Mouse (Mus musculus) common myeloid progenitor, adult 5-6 weeks (primary cell): ENCODE measurements at regions not wholly inside any gene's neighbourhood (a gene's known extent, or its start where the extent isn't known, plus 50 kb on each side); places are given as distances from the start of the nearest gene placed in this dataset.

Source experiments
- ATAC-seq: replicated peaks from 2 replicates; pipeline ENCODE4 v1.8.0; 2016; ENCODE audit warnings: low read depth, mild to moderate bottlenecking, moderate TSS enrichment, inconsistent platforms; ENCODE audit not compliant: poor library complexity, severe bottlenecking

- no peak for ATAC-seq
Observed at GRCm38 (mm10) chr3:57910020-57910419, 62.1 kb upstream of the Pfn2 start.

- ATAC-seq: no peak
Observed at GRCm38 (mm10) chr3:57911831-57912596, 64.1 kb upstream of the Pfn2 start.

- 0 out of 2 replicates have a peak, but pooled peaks have one; percentile 32 for ATAC-seq
Observed at GRCm38 (mm10) chr3:57912650-57913343, 64.9 kb upstream of the Pfn2 start.

DNA sequence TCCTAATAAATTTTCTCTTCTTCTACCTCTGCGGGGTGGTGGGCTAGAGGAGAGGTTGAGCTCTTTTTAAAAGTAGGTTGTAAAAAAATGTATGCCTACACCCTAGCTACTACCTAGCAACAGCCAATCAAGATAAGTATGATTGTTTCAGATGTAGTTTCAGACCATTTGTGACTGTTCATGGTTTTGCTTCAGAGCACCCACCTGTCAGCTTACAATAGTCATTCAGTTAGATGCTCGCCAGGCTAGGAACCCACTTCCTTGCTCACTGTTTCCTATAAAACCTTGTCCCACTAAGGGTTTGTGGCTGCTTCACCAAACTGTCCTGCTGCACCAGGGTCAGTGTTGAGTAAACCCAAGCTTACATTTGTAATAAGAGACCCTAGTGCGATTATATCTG, 66.8 kb upstream of the Pfn2 start:
- no peak for ATAC-seq

GRCm38 (mm10) chr3:57918913-57919312, 71.0 kb upstream of the Pfn2 start:
- ATAC-seq: no peak

DNA sequence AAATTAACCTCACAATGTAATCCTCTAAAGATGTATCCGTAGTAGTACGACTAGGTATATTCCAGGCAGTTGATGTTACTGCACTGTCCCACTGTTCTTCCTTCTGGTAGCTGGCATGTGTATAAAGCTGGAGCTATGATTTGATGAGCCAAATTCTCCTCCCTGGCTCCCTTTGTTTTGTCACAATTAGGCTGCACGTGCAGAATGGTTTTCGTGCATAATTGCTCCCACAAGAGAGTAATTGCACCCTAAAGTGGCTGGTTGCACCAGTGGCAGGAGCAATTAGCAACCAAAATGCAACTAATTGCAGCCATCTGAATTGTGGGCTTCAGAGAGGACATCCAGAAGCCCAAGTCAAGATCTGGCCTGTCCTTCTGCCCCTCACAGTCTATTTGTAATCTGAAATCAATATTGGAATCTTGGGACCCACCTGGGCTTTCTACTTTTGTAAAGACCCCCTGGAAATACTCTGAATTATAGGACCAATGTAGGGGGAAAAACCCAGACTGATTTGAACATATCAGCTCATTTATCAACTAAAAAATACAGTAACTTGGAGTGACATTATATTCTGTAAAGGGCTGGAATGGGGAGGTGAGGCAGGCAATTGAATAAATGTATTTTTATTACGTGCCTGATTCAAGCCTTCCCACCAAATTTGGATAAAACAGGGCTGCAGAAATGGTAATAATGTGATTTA, 71.7 kb upstream of the Pfn2 start:
- no peak for ATAC-seq

DNA sequence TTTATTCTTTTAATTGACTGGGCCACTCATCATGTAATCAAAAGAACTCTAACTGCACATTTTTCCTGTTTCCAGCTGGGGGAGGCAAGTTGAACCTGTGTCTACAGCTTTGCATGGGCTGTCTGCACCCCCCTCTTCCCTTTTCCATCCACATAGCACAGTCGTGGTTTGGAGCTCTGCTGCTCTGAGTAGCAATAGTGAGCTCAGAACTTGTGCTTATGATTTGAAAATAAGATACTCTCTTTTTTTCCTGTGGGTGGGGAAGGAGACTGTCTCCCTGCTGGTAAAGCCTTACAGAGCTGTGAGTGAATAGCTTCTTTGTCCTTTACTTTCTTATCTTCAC, 72.2 kb upstream of the Pfn2 start:
- ATAC-seq: no peak

GRCm38 (mm10) chr3:57921071-57921882, 73.4 kb upstream of the Pfn2 start:
- ATAC-seq: no peak

DNA sequence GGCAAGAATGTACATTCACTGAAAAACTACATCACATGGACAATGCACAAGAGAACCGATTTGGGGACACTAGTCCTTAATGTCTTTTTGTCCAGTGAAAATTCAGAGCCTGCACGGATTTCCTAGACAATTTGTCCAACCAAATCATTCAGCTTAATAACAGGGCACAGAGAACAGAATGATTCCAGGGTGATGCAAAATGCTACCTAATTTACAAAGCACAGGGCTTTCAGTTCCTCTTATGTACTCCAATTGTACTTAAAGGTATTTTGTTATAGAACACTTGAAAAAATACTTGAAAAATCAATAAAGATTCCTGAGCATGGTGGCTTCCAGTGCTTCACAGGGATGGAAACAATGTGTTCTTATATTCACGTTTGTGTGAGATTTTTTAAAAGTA, 75.2 kb upstream of the Pfn2 start:
- no peak for ATAC-seq

GRCm38 (mm10) chr3:57932657-57933539, 85.0 kb upstream of the Pfn2 start:
- no peak for ATAC-seq

- no peak for ATAC-seq
Observed at GRCm38 (mm10) chr3:57935042-57935610, 87.2 kb upstream of the Pfn2 start.

- ATAC-seq: no peak
Observed at GRCm38 (mm10) chr3:57940504-57941381, 92.9 kb upstream of the Pfn2 start.

DNA sequence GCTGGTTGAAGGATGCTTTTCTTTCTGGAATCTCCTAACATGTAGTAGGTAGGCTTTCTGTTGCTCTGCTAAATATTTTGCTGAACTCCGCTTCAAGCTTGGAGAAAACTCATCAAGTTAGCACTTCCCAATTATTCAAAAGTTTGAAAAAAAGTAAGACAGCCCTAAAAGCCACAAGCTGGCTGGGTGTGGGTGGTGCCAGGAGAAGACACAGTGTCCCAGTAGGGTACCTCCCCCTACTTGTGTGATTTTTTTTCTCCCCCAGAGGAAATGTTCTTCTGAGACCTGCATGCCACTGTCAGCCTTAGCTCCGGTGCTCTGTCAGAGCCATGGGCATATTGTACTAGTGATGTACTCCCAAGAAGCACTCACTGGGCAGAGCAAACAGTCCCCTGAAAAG, 96.8 kb upstream of the Pfn2 start:
- no peak for ATAC-seq

DNA sequence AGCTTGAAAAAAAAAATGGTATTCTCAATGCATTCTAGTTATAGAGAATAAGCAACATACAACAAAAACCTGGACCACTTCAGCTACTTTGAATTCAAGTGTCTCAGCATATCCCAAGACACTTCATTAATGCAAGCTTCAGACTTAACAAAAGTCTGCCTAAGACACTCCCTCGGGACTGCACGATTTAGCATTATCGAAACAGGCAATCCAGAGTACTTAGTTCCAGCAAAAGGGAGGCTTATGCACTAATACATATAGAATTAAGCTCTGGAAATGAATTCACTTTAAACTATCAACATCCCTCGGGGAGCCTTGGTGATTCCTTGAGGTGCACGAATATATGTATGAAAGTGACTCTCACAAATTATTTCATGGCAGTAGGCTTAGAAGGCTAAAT, 97.9 kb upstream of the Pfn2 start:
- no peak for ATAC-seq

GRCm38 (mm10) chr3:57947331-57947730, 99.5 kb upstream of the Pfn2 start:
- no peak for ATAC-seq

DNA sequence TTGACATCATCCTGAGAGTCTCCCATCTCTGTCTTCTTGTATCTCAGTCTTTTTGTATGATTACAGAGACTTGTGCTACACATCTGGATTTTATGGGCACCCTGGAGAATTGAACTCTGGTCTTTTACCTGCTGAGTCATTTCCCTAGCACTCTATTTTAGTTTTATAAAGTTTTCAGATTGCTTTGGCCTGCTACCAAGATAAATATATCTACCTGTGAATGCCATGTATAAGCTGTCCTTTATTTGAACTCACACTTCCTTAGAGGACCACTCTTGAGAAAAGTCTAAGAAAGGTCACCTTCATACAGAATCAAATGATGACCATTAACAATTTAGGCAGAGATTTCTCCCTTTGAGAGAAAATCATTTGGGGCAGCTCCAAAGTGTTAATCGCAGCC, 100.8 kb upstream of the Pfn2 start:
- no peak for ATAC-seq

DNA sequence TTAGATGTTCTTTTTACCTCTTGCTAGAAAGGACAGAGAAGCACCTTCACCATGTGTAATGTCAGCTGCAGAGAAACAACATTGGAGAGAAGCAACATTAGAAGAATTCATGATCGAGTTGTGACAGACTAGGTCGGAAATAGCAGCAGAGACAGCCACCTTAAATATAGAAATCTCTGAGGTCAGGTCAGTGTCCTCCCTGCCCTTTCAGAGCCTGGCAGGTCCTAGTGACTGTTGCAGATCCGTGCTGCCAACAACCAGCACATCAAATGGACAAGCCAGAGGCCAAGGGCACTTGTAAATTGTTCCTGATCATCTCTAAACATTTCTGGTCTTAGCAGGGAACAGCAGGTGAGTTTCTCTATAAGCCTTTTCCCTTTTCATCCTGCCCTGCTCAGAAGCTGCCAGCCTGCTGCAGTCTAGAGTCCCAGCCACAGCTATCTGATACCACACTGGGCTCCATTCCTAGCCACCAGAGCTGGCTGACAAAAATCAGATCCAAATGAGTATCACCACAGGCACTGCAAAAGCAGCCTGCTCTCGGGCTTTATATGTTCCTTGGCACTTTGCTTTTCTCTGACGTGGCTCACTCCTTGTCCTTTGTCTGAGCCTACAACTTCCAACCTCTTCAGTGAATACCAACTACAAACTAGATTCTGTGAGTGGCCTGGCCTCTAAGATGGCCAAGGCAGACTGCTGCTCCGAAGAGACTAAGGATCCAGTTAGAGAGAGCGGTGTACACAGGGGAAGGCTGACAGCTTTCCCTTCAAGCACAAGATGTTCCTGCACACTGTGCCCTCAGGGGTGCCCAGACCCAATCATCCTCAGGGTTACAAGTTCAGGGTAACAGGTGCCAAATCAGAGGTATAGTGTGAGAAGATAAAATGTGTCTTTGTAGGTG, 102.8 kb upstream of the Pfn2 start:
- ATAC-seq: no peak
